Mouse (Mus musculus) gastrocnemius, postnatal 36 days (tissue): ENCODE data around the gene Bicdl1. TPM values are rescaled to one million over a fixed set of nuclear protein-coding genes. Genes with fewer than 3 reads are reported as not detected.

ENCODE experiments used
- DNase-seq, 2 experiments: peaks; one replicate each; pipeline ENCODE4 v3.0.0; 2022
- intact Hi-C: fragments of 180-260 bp; cut with DNase I; formaldehyde crosslinking; loops from one replicate; pipeline ENCODE4 v1.15.1; 2025
- microRNA-seq, 2 experiments: library from miRNA; unstranded; fragments of <30 nt; microRNA quantifications; one replicate each; pipeline ENCODE4 v1.2.0; 2021
- total RNA-seq, 2 experiments: library from RNA; stranded (reverse); gene quantifications; 2 replicates each; pipeline ENCODE4 v1.2.3; 2021

Gene Bicdl1
- total RNA-seq, 2 experiments from 2014 or later: 2.6 to 3.6 TPM

GRCm38 (mm10) chr5:115631505-115632357 is 99.7 kb downstream of the Bicdl1 start, which contains the start of gene Rab35:
Rab35 (plus strand) TSS chr5:115631908.
- DNase-seq: peak; percentile 90 to 92
- intact Hi-C loops: no loop called here

GRCm38 (mm10) chr5:115630291-115630690 is 101.1 kb downstream of the Bicdl1 start:
- no peak for DNase-seq
- intact Hi-C loops: no loop called here

GRCm38 (mm10) chr5:115629672-115630071 is 101.7 kb downstream of the Bicdl1 start:
- DNase-seq: no peak
- intact Hi-C loops: no loop called here

- DNase-seq: no peak
- intact Hi-C loops: no loop called here
Measured at GRCm38 (mm10) chr5:115628083-115628482, 103.3 kb downstream of the Bicdl1 start.

GRCm38 (mm10) chr5:115626237-115626886 is 105.1 kb downstream of the Bicdl1 start:
- DNase-seq: no peak
- intact Hi-C loops: no loop called here

GRCm38 (mm10) chr5:115623694-115624440 is 107.6 kb downstream of the Bicdl1 start:
- intact Hi-C loops: no loop called here
- no peak for DNase-seq

- intact Hi-C loops: no loop called here
- no peak for DNase-seq
Measured at GRCm38 (mm10) chr5:115622686-115623085, 108.7 kb downstream of the Bicdl1 start.

GRCm38 (mm10) chr5:115619690-115620089 is 111.7 kb downstream of the Bicdl1 start:
- no peak for DNase-seq
- intact Hi-C loops: no loop called here

- intact Hi-C loops: no loop called here
Measured at GRCm38 (mm10) chr5:115614948-115615347, 116.5 kb downstream of the Bicdl1 start.

GRCm38 (mm10) chr5:115613332-115613731 is 118.1 kb downstream of the Bicdl1 start:
- DNase-seq: no peak
- intact Hi-C loops: no loop called here

More at GRCm38 (mm10) chr5:115614948-115615347, 116.5 kb downstream of the Bicdl1 start:
- peak; percentile 39 to 62 for DNase-seq

GRCm38 (mm10) chr5:115611566-115611965 is 119.9 kb downstream of the Bicdl1 start:
- DNase-seq: no peak
- intact Hi-C loops: no loop called here

GRCm38 (mm10) chr5:115603561-115603960 is 127.9 kb downstream of the Bicdl1 start:
- intact Hi-C loops: no loop called here
- DNase-seq: no peak

Small RNA genes lying within 50 kb of the gene (microRNA-seq; reads per million reads assigned to microRNA genes)
- gene Mir7030: 0 reads per million in 2 experiments

Other genes starting within 250 kb of the Bicdl1 start
- gene Sirt4, start 246.9 kb downstream of the Bicdl1 start, total RNA-seq: 10 to 100 TPM; 11.2 to 12.2 TPM
- 10 to 100 TPM; 78.1 to 80.7 TPM for gene Pxn, start 224.9 kb downstream of the Bicdl1 start, total RNA-seq
- gene Rplp0, start 172.2 kb downstream of the Bicdl1 start, total RNA-seq: 100 to 1,000 TPM; 533 to 598 TPM
- 10 to 100 TPM; 25.5 to 28.8 TPM for gene Gcn1l1, start 166.4 kb downstream of the Bicdl1 start, total RNA-seq
- gene Rab35, start 99.7 kb downstream of the Bicdl1 start, total RNA-seq: 10 to 100 TPM; 31.8 to 32.8 TPM
- gene Cit, start 113.7 kb upstream of the Bicdl1 start, total RNA-seq: 1 to 10 TPM in 1 of 2 experiments, under 1 TPM in 1; 0.69 to 1.2 TPM